Mouse (Mus musculus): ENCODE measurements at regions not wholly inside any gene's neighbourhood (a gene's known extent, or its start where the extent isn't known, plus 50 kb on each side); places are given as distances from the start of the nearest gene placed in this dataset.

DNA sequence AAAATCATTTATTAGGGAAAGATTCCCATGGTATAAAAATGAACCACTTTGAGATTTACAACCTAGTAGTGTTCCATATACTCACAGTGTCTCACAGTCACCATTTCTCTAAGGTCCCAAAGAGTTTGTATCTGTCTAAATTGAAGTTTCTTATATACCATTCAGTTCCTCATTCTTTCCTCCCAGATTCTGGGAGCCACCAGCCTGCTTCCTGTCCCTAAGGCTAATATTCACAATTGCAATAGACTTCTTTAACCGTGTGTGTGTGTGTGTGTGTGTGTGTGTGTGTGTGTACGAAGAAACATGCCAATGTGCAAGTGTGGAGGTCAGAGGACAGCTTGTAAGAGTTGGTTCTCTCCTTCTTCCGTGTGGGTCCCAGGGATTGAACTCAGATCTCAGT is 124.1 kb upstream of the Rbm19 start:
- DNase-seq (ENCODE audit: extremely low spot score in 1 of 2, low spot score in 2 of 2), result no peak
- intact Hi-C loops (cut with DNase I), result no loop called here
- no peak overlapping the region for H3K4me3 ChIP-seq

GRCm38 (mm10) chr5:119995726-119996125 is 120.5 kb upstream of the Rbm19 start:
- Histone ChIP-seq H3K4me3 (no peak overlapping the region), H3K27ac (no peak overlapping the region)
- no peak for TF ChIP-seq CTCF (IDR thresholded peaks at IDR 0.05)
- DNase-seq (ENCODE audit: extremely low spot score in 1 of 2, low spot score in 2 of 2), result no peak
- intact Hi-C loops (cut with DNase I), result no loop called here

More for the DNA sequence above, 124.1 kb upstream of the Rbm19 start:
- TF ChIP-seq CTCF (IDR thresholded peaks at IDR 0.05), result no peak
- H3K27ac ChIP-seq, result no peak overlapping the region

- DNase-seq (ENCODE audit: extremely low spot score in 1 of 2, low spot score in 2 of 2), result no peak
- Histone ChIP-seq H3K4me3 (no peak overlapping the region), H3K27ac (no peak overlapping the region)
- intact Hi-C loops (cut with DNase I), result no loop called here
- no peak for TF ChIP-seq CTCF (IDR thresholded peaks at IDR 0.05)
Observed at GRCm38 (mm10) chr5:120005696-120006469, 110.4 kb upstream of the Rbm19 start.

- H3K27ac ChIP-seq, result no peak overlapping the region
- no peak overlapping the region for H3K4me3 ChIP-seq
- intact Hi-C loops (cut with DNase I), result no loop called here
- no peak for TF ChIP-seq CTCF (IDR thresholded peaks at IDR 0.05)
- no peak for DNase-seq (ENCODE audit: extremely low spot score in 1 of 2, low spot score in 2 of 2)
Observed at GRCm38 (mm10) chr5:120007738-120008137, 108.5 kb upstream of the Rbm19 start.

DNA sequence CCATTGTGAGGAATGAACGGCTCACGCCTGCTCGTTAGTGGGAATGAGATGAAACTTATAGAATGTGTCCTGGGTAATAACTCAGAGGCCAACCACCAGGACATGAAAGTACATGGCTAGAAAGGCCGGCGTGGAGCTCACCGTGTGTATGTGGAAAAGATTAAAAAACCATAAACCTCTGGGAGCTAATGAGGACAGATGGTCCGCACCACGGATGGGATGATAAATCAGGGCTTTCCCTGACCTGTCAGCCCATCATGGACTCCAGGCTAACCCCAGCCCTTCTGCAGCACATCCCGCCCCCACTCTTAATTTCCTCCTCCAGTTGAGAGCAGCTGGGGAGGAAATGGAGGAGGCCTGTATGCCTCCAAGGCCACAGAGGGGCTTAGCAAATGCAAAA is 108.0 kb upstream of the Rbm19 start:
- no peak overlapping the region for H3K27ac ChIP-seq
- no peak for TF ChIP-seq CTCF (IDR thresholded peaks at IDR 0.05)
- H3K4me3 ChIP-seq, result no peak overlapping the region
- intact Hi-C loops (cut with DNase I), result no loop called here
- no peak for DNase-seq (ENCODE audit: extremely low spot score in 1 of 2, low spot score in 2 of 2)

- TF ChIP-seq CTCF (IDR thresholded peaks at IDR 0.05), result no peak
- intact Hi-C loops (cut with DNase I), result no loop called here
- Histone ChIP-seq H3K4me3 (no peak overlapping the region), H3K27ac (no peak overlapping the region)
- DNase-seq (ENCODE audit: extremely low spot score in 1 of 2, low spot score in 2 of 2), result no peak
Observed at GRCm38 (mm10) chr5:120015417-120015816, 100.8 kb upstream of the Rbm19 start.

DNA sequence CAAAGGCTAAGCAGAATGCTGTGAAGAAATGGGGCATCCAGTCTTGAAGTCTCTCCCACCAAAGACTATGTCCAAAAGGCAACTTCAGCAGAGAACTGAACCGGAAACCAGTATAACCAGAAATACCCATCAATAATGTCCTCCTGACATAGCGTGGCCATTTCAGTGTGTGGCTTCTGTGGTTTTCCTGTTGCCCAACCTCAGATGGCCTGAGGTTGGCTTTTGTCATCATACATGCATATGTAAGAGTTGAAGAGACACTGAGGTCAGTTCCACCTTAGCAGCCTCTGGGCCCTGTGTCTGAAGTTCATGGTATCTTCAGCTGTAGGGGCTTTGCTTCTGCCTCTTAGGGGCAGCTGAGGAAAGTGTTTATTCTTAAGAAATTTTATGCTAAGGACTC is 98.1 kb upstream of the Rbm19 start:
- intact Hi-C loops (cut with DNase I), result no loop called here

DNA sequence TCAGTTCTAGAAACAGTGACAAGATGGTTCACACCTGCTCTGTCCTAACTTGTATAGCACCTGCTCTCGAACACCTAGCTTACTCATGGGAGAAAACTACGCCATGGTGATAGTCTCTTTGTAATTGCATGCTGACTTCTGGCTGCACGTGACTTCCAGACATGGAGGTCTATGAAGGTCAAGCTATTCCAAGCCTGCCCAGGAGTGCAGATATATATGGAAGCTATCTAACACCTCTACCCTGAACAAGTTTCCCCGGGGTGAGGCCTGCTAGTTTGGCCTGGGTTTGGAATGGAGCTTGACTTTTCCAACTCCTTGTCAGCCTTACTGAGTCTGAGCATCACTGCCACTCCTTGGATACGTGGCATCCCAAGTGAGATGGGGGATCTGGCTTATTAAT is 95.5 kb upstream of the Rbm19 start:
- intact Hi-C loops (cut with DNase I), result no loop called here
- DNase-seq (ENCODE audit: extremely low spot score in 1 of 2, low spot score in 2 of 2), result no peak
- Histone ChIP-seq H3K4me3 (no peak overlapping the region), H3K27ac (no peak overlapping the region)
- no peak for TF ChIP-seq CTCF (IDR thresholded peaks at IDR 0.05)

More for the DNA sequence above, 98.1 kb upstream of the Rbm19 start:
- no peak for DNase-seq (ENCODE audit: extremely low spot score in 1 of 2, low spot score in 2 of 2)
- no peak for TF ChIP-seq CTCF (IDR thresholded peaks at IDR 0.05)
- H3K4me3 ChIP-seq, result no peak overlapping the region
- H3K27ac ChIP-seq, result no peak overlapping the region

GRCm38 (mm10) chr5:120022276-120022675 is 94.0 kb upstream of the Rbm19 start:
- no peak overlapping the region for H3K27ac ChIP-seq
- TF ChIP-seq CTCF (IDR thresholded peaks at IDR 0.05), result no peak
- no peak overlapping the region for H3K4me3 ChIP-seq
- DNase-seq (ENCODE audit: extremely low spot score in 1 of 2, low spot score in 2 of 2), result no peak
- intact Hi-C loops (cut with DNase I), result no loop called here

- no peak overlapping the region for H3K27ac ChIP-seq
- intact Hi-C loops (cut with DNase I), result no loop called here
- no peak overlapping the region for H3K4me3 ChIP-seq
- DNase-seq (ENCODE audit: extremely low spot score in 1 of 2, low spot score in 2 of 2), result peak; percentile 31 to 52
- TF ChIP-seq CTCF (IDR thresholded peaks at IDR 0.05), result no peak
Observed at GRCm38 (mm10) chr5:120024071-120024470, 92.2 kb upstream of the Rbm19 start.

DNA sequence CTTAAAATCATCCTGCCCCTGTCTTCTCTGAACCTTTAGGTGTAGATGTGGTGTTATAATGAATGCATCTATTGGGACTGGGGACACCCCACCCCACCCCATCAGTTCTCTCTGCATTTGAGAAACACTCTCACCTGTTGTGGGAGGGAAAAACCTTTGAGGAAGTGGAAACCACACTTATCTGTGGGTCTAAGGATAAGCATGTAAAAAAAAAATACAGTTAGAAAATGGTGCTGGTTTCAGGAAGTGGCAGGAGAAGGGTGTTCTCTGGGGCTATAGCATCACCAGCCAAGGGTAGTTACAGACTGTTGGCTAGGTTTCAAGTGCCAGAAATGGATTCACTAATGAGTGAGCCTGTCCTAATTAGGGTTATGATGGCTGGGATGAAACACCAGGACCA is 91.1 kb upstream of the Rbm19 start:
- no peak for TF ChIP-seq CTCF (IDR thresholded peaks at IDR 0.05)

GRCm38 (mm10) chr5:120030904-120031303 is 85.4 kb upstream of the Rbm19 start:
- intact Hi-C loops (cut with DNase I), result no loop called here
- H3K4me3 ChIP-seq, result no peak overlapping the region
- no peak for DNase-seq (ENCODE audit: extremely low spot score in 1 of 2, low spot score in 2 of 2)
- H3K27ac ChIP-seq, result no peak overlapping the region
- TF ChIP-seq CTCF (IDR thresholded peaks at IDR 0.05), result no peak

More for the DNA sequence above, 91.1 kb upstream of the Rbm19 start:
- H3K4me3 ChIP-seq, result no peak overlapping the region
- DNase-seq (ENCODE audit: extremely low spot score in 1 of 2, low spot score in 2 of 2), result no peak
- no peak overlapping the region for H3K27ac ChIP-seq
- intact Hi-C loops (cut with DNase I), result no loop called here

DNA sequence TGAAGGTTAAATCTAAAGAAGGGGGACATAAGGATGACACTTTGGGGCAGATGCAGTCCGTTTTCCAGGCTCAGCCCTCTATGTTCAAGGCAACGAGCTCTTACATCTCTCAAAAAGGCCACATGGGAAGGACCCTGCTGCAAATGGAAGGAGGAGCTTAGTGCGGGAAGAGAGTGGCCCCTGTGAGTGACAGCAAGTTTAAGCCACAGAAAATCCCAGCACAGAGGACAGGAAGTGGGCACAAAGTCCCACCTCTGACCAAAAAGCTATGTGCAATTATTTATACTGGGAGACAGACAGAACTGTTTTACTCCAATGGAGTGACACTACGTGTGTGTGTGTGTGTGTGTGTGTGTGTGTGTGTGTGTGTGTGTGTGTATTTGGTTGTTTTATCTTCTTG is 84.7 kb upstream of the Rbm19 start:
- intact Hi-C loops (cut with DNase I), result no loop called here
- no peak for DNase-seq (ENCODE audit: extremely low spot score in 1 of 2, low spot score in 2 of 2)
- TF ChIP-seq CTCF (IDR thresholded peaks at IDR 0.05), result no peak
- Histone ChIP-seq H3K4me3 (no peak overlapping the region), H3K27ac (no peak overlapping the region)

Data from left cerebral cortex, adult 2 months (tissue).